Mouse (Mus musculus) midbrain, embryonic 10.5 days (tissue): Measurements from ENCODE around the gene Dmap1. TPM values are rescaled to one million over a fixed set of nuclear protein-coding genes. Genes with fewer than 3 reads are reported as not detected.

Experiments
- DNase-seq: peaks from one replicate; pipeline ENCODE4 v3.0.0-alpha.2; 2017; ENCODE audit warnings: low spot score
- H3K27ac ChIP-seq: fragments of 300-500 bp; sonication (generic); replicated peaks from 2 replicates; pipeline ENCODE4 v1.5.1; 2016; ENCODE audit warnings: mild to moderate bottlenecking
- H3K27me3 ChIP-seq: fragments of 300-500 bp; sonication (generic); 2 replicates; pipeline ENCODE4 v1.6.1; 2016; ENCODE audit warnings: low read depth, mild to moderate bottlenecking; ENCODE audit not compliant: poor library complexity, severe bottlenecking
- H3K36me3 ChIP-seq: fragments of 300-500 bp; sonication (generic); 2 replicates; pipeline ENCODE4 v1.6.1; 2016; ENCODE audit warnings: mild to moderate bottlenecking, moderate library complexity
- H3K4me1 ChIP-seq: fragments of 300-500 bp; sonication (generic); 2 replicates; pipeline ENCODE4 v1.6.1; 2016
- H3K4me3 ChIP-seq: fragments of 300-500 bp; sonication (generic); 2 replicates; pipeline ENCODE4 v1.5.1; 2016; ENCODE audit warnings: mild to moderate bottlenecking, moderate library complexity
- H3K9me3 ChIP-seq: fragments of 300-500 bp; sonication (generic); replicated peaks from 2 replicates; pipeline ENCODE4 v1.6.1; 2016; ENCODE audit warnings: mild to moderate bottlenecking
- WGBS: fragments of 180-500 bp; shearing (Covaris S2); methylation state at CpG from one replicate; pipeline ENCODE4 v1.1.7; 2016; 5-methylcytosine and 5-hydroxymethylcytosine counted together
- polyA plus RNA-seq: library from polyadenylated mRNA; unstranded; fragments of >200 nt; fragmentation: Nextera tagmentation; extraction: Ambion mirVana; gene quantifications from 2 replicates; pipeline ENCODE4 v1.2.1, GENCODE M21; 2016

The Dmap1 gene
- polyA plus RNA-seq, 1 experiment from 2014 or later, result 74.3 TPM

DNA sequence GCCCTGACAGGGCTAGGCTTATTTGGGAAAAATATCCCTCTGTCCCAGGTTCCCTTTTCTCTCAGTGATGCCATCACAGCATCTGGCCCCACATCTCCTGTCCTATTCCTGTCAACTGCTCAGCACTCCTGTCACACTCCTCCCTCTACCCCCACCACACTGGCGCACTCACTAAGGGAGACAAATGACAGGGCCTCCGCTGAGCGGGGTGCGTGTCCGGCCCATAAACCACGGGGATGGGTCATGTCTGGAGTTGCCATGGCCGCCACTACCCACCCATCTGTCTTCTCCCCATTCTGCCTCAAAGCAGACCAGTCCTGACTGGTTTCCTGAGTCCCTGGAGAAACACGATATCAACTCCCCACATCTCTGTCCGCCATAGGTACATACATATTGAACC is 10.0 kb downstream of the Dmap1 start:
- H3K9me3 ChIP-seq, result no peaks in the 10 kb centered on the region
- H3K27ac ChIP-seq, result no peak overlapping the region
- H3K4me3 ChIP-seq, result no peak overlapping the region
- DNase-seq, result no peak
- peaks cover 49% of the 10 kb centered on the region for H3K36me3 ChIP-seq
- H3K27me3 ChIP-seq, result no peaks in the 10 kb centered on the region
- peaks cover 3% of the 10 kb centered on the region; the same call in 1 of the 2 replicates for H3K4me1 ChIP-seq
- WGBS, result 84% methylated on average over 9 of the region's 9 CpGs

DNA sequence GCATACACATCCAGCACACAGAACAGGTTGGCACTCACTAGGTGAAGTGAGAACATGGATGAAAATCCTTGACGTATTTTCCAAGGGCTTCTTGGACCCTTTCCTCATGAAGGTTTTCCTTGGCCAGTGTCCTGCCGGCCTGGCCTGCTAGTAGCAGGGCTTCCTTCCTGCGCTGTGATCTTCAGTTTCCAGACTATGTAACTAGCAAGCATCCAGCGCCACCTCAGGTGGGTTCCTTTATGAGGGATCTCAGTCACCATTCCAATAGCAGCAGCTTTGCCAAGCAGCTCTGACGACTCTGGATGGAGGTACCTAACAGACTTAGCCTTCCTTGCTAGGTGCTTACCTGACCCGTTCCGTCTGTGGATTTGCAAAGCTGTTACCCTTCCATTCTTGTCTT is 12.2 kb downstream of the Dmap1 start:
- Histone ChIP-seq H3K4me3 (no peak overlapping the region), H3K36me3 (peaks cover 28% of the 10 kb centered on the region), H3K27ac (no peak overlapping the region), H3K4me1 (peaks cover 3% of the 10 kb centered on the region; the same call in 1 of the 2 replicates), H3K27me3 (no peaks in the 10 kb centered on the region), H3K9me3 (no peaks in the 10 kb centered on the region)
- 83% methylated on average over 7 of the region's 7 CpGs for WGBS
- no peak for DNase-seq

DNA sequence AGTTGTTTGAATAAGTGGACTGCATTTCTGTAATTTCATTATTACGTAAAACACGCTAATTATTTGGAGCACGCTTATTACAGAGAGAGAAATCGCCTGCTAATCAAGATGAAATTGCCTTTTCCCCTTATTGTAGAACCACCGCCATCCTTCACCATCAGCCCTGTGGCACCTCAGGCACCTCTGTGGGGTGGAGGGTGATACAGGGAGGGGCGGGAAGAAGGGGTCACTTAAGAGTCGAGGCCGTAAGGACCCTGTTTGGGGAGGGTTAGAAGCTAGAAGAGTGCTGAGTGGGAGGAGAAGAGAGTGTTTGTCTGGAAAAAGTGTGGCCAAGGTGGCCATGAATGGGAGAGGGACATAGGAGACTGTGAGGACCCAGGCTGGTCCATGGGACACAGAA is 16.0 kb downstream of the Dmap1 start:
- no peak overlapping the region for H3K4me3 ChIP-seq
- 89% methylated on average over 8 of the region's 8 CpGs for WGBS
- peaks cover 8% of the 10 kb centered on the region for H3K4me1 ChIP-seq
- DNase-seq, result no peak
- H3K27ac ChIP-seq, result no peak overlapping the region
- H3K27me3 ChIP-seq, result no peaks in the 10 kb centered on the region
- H3K9me3 ChIP-seq, result no peaks in the 10 kb centered on the region
- peaks cover 5% of the 10 kb centered on the region; the same call in 1 of the 2 replicates for H3K36me3 ChIP-seq

DNA sequence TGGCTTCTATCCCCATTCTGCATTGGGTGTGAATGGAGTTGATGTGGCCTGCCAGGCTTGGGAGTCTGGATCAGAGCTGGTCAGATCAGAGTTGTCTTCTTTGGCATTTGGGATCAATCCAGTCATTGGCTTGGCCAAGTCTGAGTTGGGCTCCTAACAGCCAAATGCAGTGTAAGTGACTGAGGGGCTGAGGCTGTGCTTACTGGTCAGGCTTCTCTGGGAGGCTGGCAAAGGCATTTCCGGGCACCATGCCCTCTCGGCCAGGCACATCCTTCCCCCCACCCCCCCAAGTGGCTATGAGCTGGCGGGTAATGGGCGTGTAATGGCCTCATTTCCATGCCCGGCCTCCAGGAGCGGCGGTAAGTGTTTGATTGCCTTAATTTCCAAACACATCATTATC is 16.5 kb downstream of the Dmap1 start:
- WGBS, result 89% methylated on average over 7 of the region's 7 CpGs

GRCm38 (mm10) chr4:117664411-117665137 is 17.5 kb downstream of the Dmap1 start:
- H3K27ac ChIP-seq, result no peak overlapping the region
- peaks cover 10% of the 10 kb centered on the region; the same call in 1 of the 2 replicates for H3K36me3 ChIP-seq
- WGBS, result 82% methylated on average over 10 of the region's 10 CpGs
- no peak overlapping the region for H3K4me3 ChIP-seq
- no peaks in the 10 kb centered on the region for H3K27me3 ChIP-seq
- no peaks in the 10 kb centered on the region for H3K9me3 ChIP-seq
- no peak for DNase-seq
- H3K4me1 ChIP-seq, result peaks cover 9% of the 10 kb centered on the region

More for the DNA sequence above, 16.5 kb downstream of the Dmap1 start:
- no peaks in the 10 kb centered on the region for H3K27me3 ChIP-seq
- no peaks in the 10 kb centered on the region for H3K9me3 ChIP-seq
- H3K36me3 ChIP-seq, result peaks cover 7% of the 10 kb centered on the region; the same call in 1 of the 2 replicates
- no peak for DNase-seq
- peaks cover 10% of the 10 kb centered on the region for H3K4me1 ChIP-seq
- no peak overlapping the region for H3K4me3 ChIP-seq
- H3K27ac ChIP-seq, result no peak overlapping the region

DNA sequence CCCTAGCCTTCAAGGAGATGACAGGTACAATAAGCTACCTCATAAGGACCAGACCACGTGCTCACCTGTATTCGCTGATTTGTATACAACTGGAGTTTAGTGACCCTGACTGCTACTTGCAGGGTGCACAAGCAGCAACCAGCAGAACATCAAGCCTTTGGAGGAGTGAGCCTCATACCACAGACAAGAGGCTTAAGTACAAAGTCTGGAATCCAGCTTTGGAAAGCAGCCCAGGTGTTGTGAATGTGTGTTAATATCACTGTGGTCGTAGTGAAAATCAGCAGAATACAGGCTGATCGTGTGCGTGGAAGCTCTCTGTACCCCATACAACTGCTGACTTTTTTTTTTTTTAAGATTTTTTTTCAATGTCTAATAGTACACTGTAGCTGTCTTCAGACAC is 22.1 kb downstream of the Dmap1 start:
- Histone ChIP-seq H3K9me3 (no peaks in the 10 kb centered on the region), H3K4me1 (peaks cover 46% of the 10 kb centered on the region), H3K27ac (no peak overlapping the region), H3K4me3 (no peak overlapping the region), H3K27me3 (no peaks in the 10 kb centered on the region), H3K36me3 (peaks cover 10% of the 10 kb centered on the region; the same call in 1 of the 2 replicates)
- 98% methylated on average over 5 of the region's 5 CpGs for WGBS
- no peak for DNase-seq

DNA sequence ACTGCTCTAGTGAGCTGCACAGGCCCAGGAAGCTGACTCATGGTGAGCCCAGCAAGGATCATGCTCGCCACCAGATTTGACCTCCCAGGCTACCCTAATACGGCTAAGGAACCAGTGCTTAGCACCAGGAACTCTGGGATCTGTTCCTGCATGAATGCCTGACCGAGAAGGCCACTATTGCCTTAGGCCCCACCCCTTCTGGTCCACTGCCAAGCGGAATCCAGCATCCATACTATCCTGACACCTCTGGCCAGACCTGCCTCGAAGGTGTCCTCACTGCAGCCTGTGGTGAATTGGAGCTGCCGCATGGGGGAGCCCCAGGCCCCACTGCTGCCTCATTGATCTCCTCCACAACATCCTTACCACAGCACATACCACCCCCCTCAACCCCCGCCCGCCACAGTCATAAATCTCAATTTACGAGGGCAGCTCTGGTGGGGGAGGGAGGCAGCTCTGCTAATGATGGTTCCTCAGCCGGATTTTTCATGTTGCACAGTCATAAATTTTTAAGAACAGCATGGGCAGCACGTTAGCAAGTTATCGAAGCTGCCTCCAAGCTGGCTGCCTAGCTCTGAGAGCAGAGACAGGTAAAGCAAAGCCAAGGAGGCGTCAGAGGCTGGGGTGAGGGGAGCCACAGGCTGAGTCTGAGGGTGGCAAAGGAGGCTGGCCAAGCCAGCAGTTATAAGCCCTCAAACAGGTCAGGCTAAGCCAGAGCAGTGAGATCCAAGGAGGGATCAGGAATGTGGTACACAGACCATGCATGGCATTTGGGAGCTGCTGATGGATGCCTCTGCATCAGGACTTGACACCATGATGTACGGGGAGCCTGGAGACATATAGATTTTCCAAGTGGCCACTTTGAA is 23.3 kb downstream of the Dmap1 start:
- WGBS, result 76% methylated on average over 14 of the region's 14 CpGs
- Histone ChIP-seq H3K9me3 (no peaks in the 10 kb centered on the region), H3K4me1 (peaks cover 54% of the 10 kb centered on the region), H3K36me3 (peaks cover 10% of the 10 kb centered on the region; the same call in 1 of the 2 replicates), H3K27ac (no peak overlapping the region), H3K4me3 (no peak overlapping the region), H3K27me3 (no peaks in the 10 kb centered on the region)
- no peak for DNase-seq

DNA sequence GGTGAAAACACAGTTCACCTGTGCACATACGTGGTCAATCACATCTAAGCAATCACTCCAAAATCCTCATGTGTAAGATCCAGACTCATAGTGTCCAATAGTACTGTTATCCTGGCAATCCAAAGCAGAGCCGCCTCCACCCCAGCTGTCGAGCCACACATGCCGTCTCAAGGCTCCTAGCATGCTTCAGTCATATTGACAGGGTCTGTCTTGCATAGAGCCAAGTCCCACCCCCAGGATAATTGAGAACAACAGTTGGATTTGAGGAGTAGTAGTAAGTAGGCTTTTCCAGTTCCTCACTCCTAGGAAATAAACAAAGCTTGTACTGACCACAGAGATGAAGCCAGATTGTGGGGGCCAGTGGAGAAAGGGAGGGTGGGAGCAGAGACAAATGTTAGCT is 24.4 kb downstream of the Dmap1 start:
- peaks cover 10% of the 10 kb centered on the region; the same call in 1 of the 2 replicates for H3K36me3 ChIP-seq
- H3K9me3 ChIP-seq, result no peaks in the 10 kb centered on the region
- no peak for DNase-seq
- 75% methylated on average over 4 of the region's 4 CpGs for WGBS
- H3K4me3 ChIP-seq, result no peak overlapping the region
- no peak overlapping the region for H3K27ac ChIP-seq
- no peaks in the 10 kb centered on the region for H3K27me3 ChIP-seq
- H3K4me1 ChIP-seq, result peaks cover 63% of the 10 kb centered on the region

DNA sequence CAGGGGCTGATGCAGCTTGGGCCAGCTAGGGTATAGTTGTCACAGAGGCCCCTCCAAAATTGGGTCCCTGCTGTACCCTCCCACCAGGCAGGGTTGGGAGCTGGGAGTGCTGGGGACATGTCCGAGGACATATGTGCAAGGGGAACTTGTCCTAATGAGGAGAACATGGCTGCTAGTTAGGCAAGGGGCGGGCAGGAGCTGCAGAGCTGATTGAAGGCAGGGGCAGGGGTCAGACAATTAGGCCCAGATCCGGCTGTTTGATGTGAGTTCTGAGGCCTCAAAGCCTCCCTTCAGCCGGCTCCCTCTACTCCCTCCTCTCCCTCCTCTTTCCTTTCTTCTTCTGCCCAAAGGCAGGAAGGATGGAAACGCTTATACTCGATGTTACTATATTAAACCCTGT is 25.1 kb downstream of the Dmap1 start:
- Histone ChIP-seq H3K4me3 (no peak overlapping the region), H3K27ac (peak overlapping the region; percentile 68), H3K4me1 (peaks cover 70% of the 10 kb centered on the region), H3K27me3 (no peaks in the 10 kb centered on the region), H3K36me3 (peaks cover 10% of the 10 kb centered on the region; the same call in 1 of the 2 replicates), H3K9me3 (no peaks in the 10 kb centered on the region)
- WGBS, result 14% methylated on average over 6 of the region's 6 CpGs
- DNase-seq, result no peak

DNA sequence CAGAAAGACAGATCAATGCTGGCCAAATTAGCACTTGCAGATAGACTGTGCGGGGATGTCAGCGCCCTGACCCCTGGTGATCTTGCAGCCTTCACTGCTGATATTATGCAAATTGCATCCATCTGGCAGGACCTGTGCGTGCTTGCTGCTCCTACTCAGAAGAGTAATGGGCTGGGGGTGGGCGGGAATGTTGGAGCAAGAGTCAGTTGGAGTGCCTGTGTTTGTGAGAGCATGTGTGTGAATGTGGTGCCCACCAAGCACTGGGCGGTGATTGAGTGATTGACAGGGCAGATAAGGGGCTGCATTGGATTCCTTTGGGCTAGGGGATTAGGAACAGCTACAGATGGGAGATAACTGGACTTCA is 26.6 kb downstream of the Dmap1 start:
- H3K36me3 ChIP-seq, result peaks cover 4% of the 10 kb centered on the region; the same call in 1 of the 2 replicates
- peaks cover 81% of the 10 kb centered on the region for H3K4me1 ChIP-seq
- peak overlapping the region; percentile 75 for H3K27ac ChIP-seq
- no peak overlapping the region for H3K4me3 ChIP-seq
- 32% methylated on average over 5 of the region's 5 CpGs for WGBS
- DNase-seq, result no peak
- H3K9me3 ChIP-seq, result no peaks in the 10 kb centered on the region
- H3K27me3 ChIP-seq, result 0 out of 2 replicates have a peak, but pooled peaks cover under 1% of the 10 kb centered on the region

DNA sequence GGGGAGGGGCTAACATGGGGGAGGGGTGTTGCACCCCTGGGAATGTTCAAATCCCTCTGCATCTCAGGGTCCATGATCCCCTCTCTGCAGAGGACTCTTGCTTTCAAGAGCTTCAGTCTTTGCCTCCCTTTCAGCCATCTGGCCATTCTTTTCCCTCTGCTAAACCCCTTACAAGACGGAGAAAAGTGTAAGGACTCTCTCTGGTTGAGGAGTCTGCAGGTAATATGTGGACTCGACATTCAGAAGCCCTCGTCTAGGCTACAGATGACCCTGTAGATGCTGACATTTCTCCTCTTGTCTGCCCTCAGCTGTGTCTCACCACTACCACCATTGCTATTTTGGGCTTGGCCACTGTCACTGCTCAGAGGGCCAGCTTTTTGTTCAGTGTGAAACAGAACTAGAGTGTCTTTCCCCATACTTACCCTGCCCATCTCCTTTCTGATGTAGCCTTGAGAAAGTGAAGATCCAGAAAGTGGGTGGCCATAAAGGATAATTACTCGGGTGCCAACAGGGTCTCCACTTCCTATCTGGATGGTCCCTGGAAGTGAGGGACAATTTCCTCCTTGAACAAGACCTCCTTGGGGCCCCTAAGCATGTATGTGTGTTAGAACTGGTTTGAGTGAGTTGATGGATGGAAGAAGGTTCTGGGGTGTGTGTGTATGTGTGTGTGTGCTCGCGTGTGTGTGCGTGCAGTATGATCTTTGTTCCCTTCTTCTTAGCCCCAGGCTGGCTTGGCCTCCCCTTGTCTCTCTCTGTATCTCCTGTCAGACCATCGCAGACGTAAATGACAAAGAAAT is 27.2 kb downstream of the Dmap1 start:
- Histone ChIP-seq H3K36me3 (peaks cover 10% of the 10 kb centered on the region; the same call in 1 of the 2 replicates), H3K4me3 (no peak overlapping the region), H3K9me3 (no peaks in the 10 kb centered on the region), H3K4me1 (peaks cover 87% of the 10 kb centered on the region), H3K27ac (peak overlapping the region; percentile 75), H3K27me3 (0 out of 2 replicates have a peak, but pooled peaks cover 5% of the 10 kb centered on the region)
- no peak for DNase-seq
- 43% methylated on average over 9 of the region's 9 CpGs for WGBS

- Histone ChIP-seq H3K36me3 (0 out of 2 replicates have a peak, but pooled peaks cover 10% of the 10 kb centered on the region), H3K4me1 (peaks cover 94% of the 10 kb centered on the region), H3K9me3 (no peaks in the 10 kb centered on the region), H3K4me3 (no peak overlapping the region), H3K27ac (peak overlapping the region; percentile 75), H3K27me3 (peaks cover 13% of the 10 kb centered on the region)
- 8% methylated on average over 10 of the region's 10 CpGs for WGBS
- no peak for DNase-seq
These were observed 27.9 kb downstream of the Dmap1 start for GRCm38 (mm10) chr4:117654016-117654702.
